Mouse (Mus musculus): ENCODE results near the gene Palm. TPM values are rescaled to one million over a fixed set of nuclear protein-coding genes. Genes with fewer than 3 reads are reported as not detected.

Palm gene
- total RNA-seq, 2 experiments from 2014 or later: 43.4 to 65.3 TPM

DNA sequence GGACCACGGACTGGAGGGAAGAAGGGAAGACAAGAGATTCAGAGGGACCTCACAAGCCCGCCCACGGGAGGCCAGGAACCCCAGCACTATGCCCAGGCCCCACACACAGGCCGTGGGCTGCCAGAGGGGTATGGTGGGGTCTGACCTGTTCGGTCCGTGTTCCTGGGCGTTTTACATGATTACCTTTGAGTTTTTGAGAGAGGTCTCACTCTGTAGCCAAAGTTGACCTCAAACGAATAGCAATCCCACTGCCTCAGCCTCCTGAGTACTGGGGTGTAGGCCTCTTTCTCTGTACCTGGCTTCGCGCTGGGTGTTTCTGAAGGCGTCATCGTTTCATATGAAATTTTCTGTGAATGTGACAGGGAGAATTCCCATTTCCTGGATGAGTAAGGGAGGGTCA lies 28.4 kb downstream of the Palm start:
- ATAC-seq (replicated peaks; ENCODE audit: poor library complexity): no peak

DNA sequence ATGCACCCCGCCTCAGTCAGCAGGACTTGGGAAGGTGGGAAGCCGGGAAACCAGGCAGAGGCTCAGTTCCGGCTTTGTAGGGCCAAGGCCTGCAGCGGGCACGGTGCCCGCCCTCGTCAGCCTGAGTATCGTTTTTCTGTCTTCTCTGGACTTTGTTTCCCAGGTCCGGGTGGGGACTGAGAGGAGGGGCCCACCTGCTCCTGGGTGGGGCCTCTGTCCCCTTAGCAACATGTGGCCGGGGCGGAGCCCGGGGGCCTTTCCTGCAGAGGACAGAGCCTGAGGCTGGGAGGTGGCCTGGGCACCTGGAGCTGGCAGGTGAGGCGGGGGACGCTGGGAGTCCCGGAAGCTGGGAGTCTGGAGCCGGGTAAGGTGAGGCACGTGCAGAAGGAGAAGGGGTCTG lies 29.0 kb downstream of the Palm start:
- no peak for ATAC-seq (replicated peaks; ENCODE audit: poor library complexity)

DNA sequence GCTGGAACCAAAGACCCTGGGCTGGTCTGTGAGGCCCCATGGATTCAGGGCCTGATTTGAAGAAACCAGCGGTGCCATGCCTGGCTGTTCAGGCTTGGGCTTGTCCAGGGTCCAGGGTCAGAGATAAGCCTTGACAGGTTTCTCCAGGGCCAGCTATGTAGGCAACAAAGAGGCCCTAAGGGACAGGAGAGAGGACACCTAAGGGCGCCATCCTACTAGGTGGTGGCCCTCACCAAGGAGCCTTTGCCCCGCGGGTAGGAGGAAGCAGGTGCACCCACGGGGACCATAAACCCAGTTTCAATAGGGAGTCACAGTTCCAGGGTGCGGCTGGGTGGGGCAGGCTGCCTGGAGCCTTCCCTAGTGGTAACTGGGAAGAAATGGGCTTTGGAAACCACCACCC lies 29.6 kb downstream of the Palm start:
- ATAC-seq (replicated peaks; ENCODE audit: poor library complexity): no peak

DNA sequence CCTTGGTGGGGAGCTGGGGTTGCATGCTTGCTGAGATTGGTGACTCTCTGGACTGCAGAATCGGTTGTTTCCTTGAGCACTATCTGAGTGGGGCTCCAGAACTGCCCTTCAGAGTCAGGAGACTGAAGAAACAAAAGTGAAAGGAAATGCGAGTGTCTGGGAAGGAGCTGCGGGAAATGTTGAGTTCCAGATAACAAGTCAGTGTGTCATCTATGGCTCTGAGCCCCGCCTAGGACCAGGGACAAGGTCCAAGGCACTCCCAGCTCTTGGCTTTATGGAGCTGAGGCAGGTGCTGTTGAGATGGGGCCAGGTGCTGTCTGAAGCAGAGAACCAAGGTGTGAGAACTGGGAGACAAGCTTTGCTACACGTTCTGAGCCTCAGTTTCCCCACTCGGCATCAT lies 31.0 kb downstream of the Palm start:
- ATAC-seq (replicated peaks; ENCODE audit: poor library complexity): peak; percentile 73

DNA sequence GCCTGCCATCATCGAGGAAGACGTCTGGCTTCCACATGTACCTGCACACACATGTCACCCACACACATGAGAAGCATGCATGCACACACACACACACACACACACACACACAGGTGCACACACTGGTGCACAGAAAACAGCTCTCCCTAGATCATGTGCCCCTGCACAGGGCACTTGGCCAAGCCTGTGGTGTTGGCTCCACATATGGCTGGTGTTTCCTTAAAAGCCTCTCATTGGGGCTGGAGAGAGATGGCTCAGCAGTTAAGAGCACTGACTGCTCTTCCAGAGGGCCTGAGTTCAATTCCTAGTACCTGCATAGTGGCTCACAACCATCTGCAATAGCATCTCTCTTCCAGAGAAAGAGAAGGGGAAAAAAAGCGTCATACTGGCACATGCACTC lies 38.2 kb downstream of the Palm start:
- peak; percentile 40; the same call in 1 of the 2 replicates for ATAC-seq (replicated peaks; ENCODE audit: poor library complexity)

DNA sequence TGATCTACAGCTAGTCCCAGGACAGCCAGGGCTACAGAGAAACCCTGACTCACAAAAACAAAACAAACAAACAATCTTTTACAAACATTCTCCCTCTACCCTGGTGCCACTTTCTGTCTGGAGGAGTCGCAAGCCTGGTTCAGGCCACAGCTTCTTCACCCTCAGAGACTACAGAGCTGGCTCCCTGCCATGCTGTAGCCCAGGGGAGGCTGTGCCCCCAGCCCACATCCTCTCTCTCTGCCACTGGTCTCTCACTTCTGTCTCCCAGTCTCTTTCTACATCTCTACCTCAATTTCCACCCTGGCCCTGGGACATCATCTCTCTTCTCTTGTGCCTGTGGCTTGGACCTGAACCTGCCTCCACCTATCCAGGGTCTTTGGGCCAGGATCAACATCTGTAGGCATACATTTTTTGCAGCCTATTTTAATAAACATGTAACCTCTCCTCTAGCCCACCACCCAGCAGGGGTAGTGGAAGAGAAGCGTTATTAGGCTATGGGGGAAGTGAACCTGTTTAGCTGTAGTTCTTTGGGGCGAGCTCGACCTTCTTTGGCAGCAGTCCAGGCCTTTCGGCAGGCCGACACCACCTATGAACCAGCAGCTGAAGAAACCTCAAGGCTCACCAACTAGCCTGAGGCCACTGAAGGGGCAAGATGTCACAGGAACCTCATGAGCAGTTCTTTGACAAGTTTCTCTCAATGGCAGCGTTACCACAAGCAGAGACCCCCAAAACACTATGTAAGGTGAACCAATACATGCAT lies 38.8 kb downstream of the Palm start:
- ATAC-seq (replicated peaks; ENCODE audit: poor library complexity): peak; percentile 27; the same call in 1 of the 2 replicates

DNA sequence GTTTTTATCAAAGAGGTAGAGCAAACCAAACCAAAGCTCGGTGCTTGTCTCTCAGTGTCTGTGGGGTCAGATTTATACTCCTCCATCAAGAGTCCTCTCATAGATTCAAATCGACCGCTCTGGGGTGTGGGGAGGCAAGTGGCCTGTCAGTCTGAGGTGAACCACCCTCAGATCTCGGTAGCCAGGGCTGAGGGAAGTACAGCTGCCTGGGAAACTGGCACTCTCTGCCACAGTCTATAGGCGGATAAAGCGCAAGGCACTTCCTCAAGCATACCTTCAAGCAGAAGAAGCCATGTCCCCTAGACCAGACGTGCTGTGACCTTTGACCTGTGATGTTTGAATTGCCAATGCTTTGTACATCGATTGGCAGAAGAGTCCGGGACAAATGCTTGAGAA lies 39.4 kb downstream of the Palm start:
- ATAC-seq (replicated peaks; ENCODE audit: poor library complexity): peak; percentile 50

DNA sequence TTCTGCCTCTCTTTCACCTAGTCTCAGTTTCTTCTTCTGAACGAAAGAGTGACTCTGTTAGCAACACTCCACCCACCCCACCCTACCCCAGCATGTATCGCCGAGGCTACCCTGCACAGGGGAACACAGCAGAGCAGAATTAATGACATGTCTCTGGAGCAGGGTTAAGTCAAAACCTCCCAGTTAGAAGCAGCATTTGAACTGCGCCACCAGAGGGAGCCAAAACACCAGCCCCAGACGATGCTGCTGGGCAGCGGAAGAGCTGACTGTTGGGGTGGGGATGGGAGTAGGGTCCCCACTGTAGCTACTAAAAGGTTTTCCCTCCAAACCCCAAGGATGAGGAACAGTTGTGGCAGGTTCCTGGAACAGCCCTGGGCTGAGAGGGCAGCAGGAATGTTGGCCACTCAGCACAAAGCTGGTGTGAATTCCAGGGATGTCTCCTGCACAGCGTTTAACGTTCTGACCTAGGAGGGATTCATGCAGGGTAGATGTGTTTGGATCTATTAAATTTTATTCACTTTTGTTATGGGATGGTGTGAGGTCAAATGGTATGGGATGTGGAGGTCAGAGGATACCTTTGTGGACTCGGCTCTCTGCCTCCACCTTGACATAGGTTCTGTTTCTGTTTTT lies 41.5 kb downstream of the Palm start:
- peak; percentile 72 for ATAC-seq (replicated peaks; ENCODE audit: poor library complexity)

DNA sequence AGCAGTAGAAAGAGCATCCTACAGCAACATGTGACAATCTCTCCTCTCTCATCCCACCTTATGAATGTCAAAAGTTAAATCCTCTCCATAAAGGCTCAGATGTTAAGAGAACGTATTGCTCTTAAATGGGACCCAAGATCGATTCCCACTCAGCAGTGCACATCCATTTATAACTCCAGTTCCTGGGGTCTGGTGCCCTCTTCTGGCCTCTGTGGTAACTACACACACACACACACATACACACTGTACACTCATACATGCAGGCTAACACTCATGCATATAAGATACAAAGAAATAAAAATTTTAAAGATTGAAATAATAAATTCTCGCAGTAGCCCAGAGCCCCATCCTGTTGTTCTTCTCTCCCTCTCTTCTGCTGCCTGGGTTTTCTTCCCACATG lies 43.5 kb downstream of the Palm start:
- no peak for ATAC-seq (replicated peaks; ENCODE audit: poor library complexity)

DNA sequence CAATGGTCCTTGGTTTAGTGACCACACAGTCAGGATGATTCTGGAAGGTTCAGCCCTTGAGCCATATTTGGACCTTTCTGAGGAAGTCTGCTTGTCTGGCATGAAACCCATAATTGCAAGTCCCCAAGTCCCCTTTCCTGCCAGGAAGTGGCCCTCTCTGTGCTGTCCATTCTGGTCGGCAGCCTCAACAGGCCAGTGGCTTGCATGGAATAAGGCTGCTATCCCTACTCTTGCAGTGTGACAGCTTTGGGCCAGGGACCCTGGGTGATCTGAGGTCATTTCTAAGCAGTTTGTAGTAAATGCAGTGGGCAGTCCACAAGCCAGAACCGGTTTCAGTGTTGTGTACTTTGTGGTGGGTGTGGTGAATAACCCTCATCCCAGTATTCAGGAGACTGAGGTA lies 44.8 kb downstream of the Palm start:
- no peak for ATAC-seq (replicated peaks; ENCODE audit: poor library complexity)

DNA sequence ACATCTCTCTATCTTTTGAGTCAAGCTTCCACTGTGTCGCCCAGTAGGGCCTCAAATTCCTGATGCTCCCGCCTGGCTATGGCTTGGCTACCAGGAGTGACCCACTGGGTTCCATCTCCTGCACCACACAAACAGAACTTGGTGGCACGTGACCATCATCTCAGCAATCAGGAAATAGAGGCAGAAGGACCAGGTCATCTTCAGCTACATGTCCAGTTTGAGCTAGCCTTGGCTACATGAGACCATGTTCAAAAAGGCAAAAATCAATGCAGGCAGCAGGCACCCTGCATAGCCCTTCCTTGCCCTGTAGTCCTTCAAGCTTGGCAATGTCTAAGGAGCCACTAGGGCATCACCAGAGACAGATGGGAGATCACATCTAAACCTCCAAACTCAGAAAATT lies 46.7 kb downstream of the Palm start:
- ATAC-seq (replicated peaks; ENCODE audit: poor library complexity): peak; percentile 29; the same call in 1 of the 2 replicates

DNA sequence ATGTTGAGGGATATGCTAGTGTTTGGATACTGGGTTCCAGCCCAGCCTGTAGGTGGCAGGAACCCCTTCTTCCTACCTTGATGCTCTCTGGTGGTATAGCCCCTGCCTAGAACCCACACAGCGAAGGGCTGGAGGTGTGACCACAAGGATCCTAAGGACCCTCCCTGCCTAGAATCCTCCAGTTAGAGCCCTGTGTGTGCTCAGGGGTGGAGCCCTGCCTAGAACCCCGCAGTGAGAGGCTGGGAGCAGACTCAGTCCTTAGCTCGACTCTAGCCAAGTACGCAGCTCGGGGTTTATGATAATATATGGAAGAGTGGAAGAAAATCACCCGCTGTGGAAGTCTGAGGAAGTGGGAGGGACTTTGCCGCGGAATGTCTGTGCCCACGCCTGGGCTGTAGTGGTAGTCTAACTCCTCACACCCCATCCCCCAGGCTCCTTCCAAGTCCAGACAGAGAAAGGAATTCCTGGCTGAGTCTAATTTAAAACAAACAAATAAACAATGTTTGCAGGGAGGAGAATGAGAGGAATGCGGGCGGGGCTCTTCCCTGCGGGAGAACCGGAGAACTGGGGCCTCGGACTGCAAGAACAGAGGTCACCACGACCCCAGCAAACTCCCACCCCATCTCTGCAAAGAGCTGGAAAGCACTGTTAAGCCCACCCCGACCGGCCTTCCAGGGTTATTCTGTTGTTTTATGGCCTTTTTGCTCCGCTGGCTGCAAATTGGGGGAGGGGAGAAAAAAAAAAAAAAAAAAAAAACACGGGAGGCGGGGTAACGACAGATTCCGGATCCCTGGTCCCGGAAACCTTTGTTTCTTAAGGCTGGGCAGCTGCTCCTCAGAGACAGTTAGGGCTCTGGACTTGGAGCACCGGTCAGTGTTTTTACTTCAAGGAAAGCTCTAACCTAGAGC lies 47.5 kb downstream of the Palm start:
- ATAC-seq (replicated peaks; ENCODE audit: poor library complexity): peak; percentile 75

DNA sequence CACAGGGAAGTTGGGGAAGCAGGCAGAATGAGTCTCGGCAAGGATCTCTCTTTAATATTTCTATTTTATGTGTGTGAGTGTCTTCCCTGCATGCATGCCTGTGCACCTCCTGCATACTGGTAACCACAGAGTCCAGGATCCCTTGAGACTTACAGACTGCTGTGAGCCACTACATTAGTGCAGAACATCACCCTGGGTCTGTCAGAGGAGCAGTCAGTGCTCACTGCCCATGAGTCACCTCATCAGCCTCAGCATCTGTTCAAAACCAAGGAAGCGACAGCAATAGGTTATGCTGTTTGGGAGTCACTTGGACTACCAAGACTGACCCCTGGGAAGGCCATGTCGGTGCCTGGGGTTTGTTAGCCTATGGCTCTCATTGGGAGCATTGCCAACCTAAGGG lies 49.0 kb downstream of the Palm start:
- no peak for ATAC-seq (replicated peaks; ENCODE audit: poor library complexity)

DNA sequence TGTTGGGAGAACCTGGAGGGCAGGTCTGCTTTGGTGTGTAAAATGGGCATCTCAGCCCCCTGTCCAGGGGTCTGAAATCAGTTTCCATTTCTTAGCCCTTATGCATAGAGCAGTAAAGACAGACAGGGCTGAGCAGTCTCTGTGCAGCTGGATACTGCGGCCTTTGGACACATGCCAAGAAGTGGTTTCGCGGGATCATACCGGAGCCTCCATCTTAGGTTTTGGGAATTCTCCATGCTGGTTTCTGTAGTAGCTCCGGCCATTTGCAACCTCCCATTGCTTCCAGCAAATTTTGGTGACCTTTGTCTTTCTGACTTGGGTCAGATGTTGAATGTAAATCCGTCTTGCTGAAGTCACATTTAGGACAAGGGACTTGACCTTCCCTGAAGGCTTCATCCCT lies 50.1 kb downstream of the Palm start:
- ATAC-seq (replicated peaks; ENCODE audit: poor library complexity): no peak

DNA sequence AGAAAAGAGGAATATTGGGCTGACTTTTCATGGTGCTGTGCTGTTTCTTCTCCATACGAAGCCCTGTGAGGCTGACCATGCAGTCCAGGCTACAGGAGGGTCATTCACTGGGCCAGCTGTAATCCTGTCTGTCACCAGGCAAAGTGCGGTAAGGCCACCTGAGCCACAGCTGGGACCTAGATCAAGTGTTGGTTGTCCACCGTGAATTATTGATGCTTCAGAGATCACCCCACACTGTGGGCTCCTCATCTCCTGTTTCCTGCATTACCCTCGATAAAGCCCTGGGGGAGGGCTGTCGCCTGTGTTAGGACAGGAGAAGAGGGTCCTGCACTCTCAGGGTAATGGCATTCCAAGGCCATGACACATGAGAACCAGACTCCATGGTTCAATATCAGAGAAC lies 53.2 kb downstream of the Palm start:
- ATAC-seq (replicated peaks; ENCODE audit: poor library complexity): no peak

DNA sequence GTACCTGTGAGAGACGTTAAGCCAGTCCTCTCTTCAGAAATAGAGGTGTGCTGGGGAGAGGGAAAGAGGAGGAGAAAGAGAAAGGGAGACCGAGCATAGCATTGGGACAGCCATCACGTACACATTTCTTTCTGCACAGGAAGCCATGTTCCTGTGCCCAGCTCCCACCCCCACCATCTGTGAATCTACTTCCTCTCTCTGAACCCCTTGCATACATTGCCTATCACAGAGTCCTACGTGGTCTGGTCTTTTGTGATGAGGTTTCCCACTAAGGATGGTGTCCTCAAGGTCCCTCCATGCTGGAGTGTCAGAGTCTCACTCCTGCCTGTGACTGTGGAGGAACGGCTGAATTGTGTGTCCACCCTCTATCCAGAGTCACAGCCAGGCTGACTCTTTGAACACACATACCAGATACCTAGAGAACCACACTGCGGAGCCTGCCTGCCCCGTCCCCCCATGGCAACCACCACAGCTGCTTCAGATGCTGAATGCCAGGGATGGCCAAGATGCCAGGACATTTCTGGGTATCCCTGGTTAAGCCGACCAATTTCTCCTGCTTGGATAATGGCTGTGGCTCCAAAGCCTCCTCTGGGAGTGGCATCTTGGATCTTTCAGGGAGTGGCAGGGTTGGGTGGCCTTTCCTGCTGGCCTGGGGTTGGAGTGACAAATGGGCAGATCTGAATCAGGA lies 56.7 kb downstream of the Palm start:
- no peak for ATAC-seq (replicated peaks; ENCODE audit: poor library complexity)

DNA sequence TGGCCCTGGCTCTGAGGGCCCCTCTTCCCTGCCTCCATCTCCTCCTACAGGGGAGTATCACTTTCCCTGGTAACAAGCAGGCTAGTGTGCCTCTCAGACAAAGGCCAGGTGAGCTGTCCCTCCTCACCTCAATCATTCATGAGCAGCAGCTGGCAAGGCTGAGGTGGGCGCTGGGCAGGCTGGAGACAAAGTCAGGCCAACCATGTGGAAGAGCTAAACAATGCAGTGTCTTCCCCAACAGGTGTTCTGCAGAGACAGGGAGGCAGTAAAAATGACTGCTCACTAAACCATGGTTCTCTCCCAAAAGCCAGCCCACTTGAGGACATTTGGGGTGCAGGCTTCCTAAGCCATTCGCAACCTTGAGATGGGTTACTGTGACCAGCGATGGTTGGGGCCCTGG lies 58.3 kb downstream of the Palm start:
- no peak for ATAC-seq (replicated peaks; ENCODE audit: poor library complexity)

DNA sequence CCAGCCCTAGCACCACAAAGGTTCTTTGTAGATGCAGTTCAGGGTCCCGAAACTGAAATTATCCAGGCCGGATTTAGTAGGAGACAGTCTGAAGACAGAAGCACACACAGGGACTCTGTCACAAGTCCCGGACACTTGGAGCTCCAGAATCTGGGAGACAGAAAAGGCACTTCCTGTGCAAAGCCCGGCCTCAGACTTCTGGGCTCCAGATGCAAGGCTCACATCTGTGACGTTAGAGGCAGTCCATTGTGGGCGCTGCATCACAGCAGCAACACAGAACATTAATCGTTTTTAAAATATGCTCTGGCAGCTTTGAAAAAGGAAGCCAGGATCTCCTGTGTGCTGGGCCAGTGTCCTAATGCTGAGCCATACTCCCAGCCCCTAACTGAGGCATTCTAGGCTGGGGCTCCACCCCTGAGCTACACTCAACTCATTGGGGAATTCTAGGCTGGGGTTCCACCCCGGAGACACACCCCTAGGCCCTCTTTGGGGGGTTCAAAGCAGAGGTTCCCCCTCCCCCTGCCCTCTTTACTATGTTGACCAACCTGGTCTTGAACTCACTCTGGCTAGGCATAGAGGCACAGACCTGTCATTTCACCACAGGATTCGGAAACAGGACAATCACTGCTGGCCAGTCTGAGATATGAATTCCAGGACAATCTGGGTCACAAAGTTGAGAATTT lies 58.9 kb downstream of the Palm start:
- no peak for ATAC-seq (replicated peaks; ENCODE audit: poor library complexity)

DNA sequence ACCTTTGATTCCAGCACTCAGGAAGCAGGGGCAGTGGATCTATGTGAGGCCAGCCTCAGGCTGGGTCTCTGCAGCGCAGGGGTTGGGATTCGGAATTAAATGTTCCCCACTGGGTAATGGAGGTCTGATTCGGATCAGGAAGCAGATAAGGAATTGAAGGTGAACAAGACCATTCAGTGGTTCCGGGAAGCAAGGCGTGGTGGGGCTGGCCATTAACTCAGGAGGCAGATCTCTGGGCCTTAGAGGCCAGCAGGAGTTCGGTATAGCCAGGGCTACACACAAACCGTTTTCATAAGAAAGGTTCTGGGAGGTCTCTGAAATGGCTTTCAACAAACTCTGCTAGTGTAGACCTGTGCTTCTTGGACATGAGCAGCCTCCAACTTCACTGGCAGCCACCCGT lies 59.5 kb downstream of the Palm start:
- ATAC-seq (replicated peaks; ENCODE audit: poor library complexity): no peak

DNA sequence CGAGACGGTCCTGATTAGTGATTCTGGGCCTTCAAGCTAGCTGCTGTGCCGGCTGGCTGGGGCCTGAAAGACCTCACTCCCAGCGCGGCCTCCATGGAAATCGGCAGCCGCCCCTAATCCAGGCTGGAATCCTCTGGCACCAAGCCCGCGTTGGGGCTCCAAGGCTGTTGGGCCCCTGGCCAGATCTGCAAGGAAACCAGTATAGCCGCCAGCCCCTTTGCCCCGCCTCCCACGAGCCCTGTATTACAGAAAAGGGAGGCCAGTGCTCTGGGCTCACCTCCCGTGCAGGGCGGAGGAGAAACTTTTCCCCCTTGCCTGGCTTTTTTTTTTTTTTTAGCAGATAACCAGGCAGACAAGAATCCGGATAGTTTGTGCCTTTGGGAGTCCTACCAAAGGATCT lies 60.0 kb downstream of the Palm start:
- ATAC-seq (replicated peaks; ENCODE audit: poor library complexity): 0 out of 2 replicates have a peak, but pooled peaks have one; percentile 5
